Mouse (Mus musculus): ENCODE results near the gene Tesk2.
A peak's percentile ranks its signal among the peaks of the same experiment; 100 is the strongest.
"Not testable (repeated sequence)": the region's sequence is repeated elsewhere in the genome, so short reads cannot be mapped to it uniquely, and the experiment has no call there.

Gene Tesk2

GRCm38 (mm10) chr4:116796442-116797110, 75.8 kb downstream of the Tesk2 start:
- no peak for DNase-seq

- DNase-seq: no peak
Measured at GRCm38 (mm10) chr4:116799901-116800300, 79.2 kb downstream of the Tesk2 start.

GRCm38 (mm10) chr4:116807197-116808129, 86.7 kb downstream of the Tesk2 start, which contains the start of the genes Toe1 and Mutyh:
TSS of gene Toe1 (minus strand) at chr4:116807640.
TSS of gene Mutyh (plus strand) at chr4:116807723.
- DNase-seq: peak; percentile 95

GRCm38 (mm10) chr4:116811012-116811411, 90.3 kb downstream of the Tesk2 start:
- no peak for DNase-seq

GRCm38 (mm10) chr4:116815276-116815675, 94.5 kb downstream of the Tesk2 start:
- no peak for DNase-seq

- DNase-seq: peak; percentile 86
Measured at GRCm38 (mm10) chr4:116817486-116817885, 96.7 kb downstream of the Tesk2 start.

- peak; percentile 50 for DNase-seq
Measured at GRCm38 (mm10) chr4:116819968-116820901, 99.5 kb downstream of the Tesk2 start.

- peak; percentile 83 for DNase-seq
Measured at GRCm38 (mm10) chr4:116820902-116821693, 100.3 kb downstream of the Tesk2 start.

- no peak for DNase-seq
Measured at GRCm38 (mm10) chr4:116821694-116822016, 100.9 kb downstream of the Tesk2 start, which contains the start of gene Hpdl. TSS of gene Hpdl (minus strand) at chr4:116821707.

- DNase-seq: peak; percentile 82
Measured at GRCm38 (mm10) chr4:116824541-116825004, 103.8 kb downstream of the Tesk2 start.

GRCm38 (mm10) chr4:116827819-116828218, 107.1 kb downstream of the Tesk2 start:
- DNase-seq: peak; percentile 69

- DNase-seq: no peak
Measured at GRCm38 (mm10) chr4:116829364-116830069, 108.8 kb downstream of the Tesk2 start.

- no peak for DNase-seq
Measured at GRCm38 (mm10) chr4:116830070-116830368, 109.3 kb downstream of the Tesk2 start.

GRCm38 (mm10) chr4:116838999-116839398, 118.3 kb downstream of the Tesk2 start:
- DNase-seq: no peak

GRCm38 (mm10) chr4:116840096-116840495, 119.3 kb downstream of the Tesk2 start:
- DNase-seq: not testable (repeated sequence)

- DNase-seq: no peak
Measured at GRCm38 (mm10) chr4:116840841-116841240, 120.1 kb downstream of the Tesk2 start.

- DNase-seq: no peak
Measured at GRCm38 (mm10) chr4:116844324-116844723, 123.6 kb downstream of the Tesk2 start.

GRCm38 (mm10) chr4:116849901-116850300, 129.2 kb downstream of the Tesk2 start:
- DNase-seq: no peak

- no peak for DNase-seq
Measured at GRCm38 (mm10) chr4:116854286-116854685, 133.5 kb downstream of the Tesk2 start.
